ENCODE assay signal across 15 mouse cellular contexts in genomic region chr17:71088991-71089434, GRCm38 (mm10).
DNase-seq lines count a peak whose midpoint lies in the region; ATAC-seq and TF ChIP-seq lines count a peak whose summit lies in the region.
"Had no signal": no experiment of that assay in that cellular context is flagged by ENCODE, and none has a peak within 500 bp of the region (broad histone marks: within the 10 kb centered on the region; RNA-seq: fewer than 3 reads in every experiment).

No protein-coding gene starts in this region.

- H3K27ac ChIP-seq in intestine, postnatal 0 days (ENCODE audit: low read depth, low read length), result peak overlapping the region; percentile 83
- no peak overlapping the region for H3K27ac ChIP-seq in hindbrain, postnatal 0 days
- H3K27ac ChIP-seq in left cerebral cortex, adult 2 months, result no peak overlapping the region
- H3K27ac ChIP-seq: forebrain, embryonic 10.5 days; hindbrain, embryonic 10.5 days; neural tube, embryonic 13.5 days had no signal

- ATAC-seq in intestine, postnatal 0 days, result peak; percentile 48
- ATAC-seq in cerebellum, adult (ENCODE audit: insufficient number of reproducible peaks, low FRiP score, low TSS enrichment), result no peak
- no peak for ATAC-seq in hindbrain, postnatal 0 days
- ATAC-seq: activated CD4-positive, CD25-positive, alpha-beta regulatory T cell, adult 4 months had no signal

- no peaks in the 10 kb centered on the region for H3K9me3 ChIP-seq in intestine, postnatal 0 days (ENCODE audit: control insufficient read depth)
- no peaks in the 10 kb centered on the region for H3K9me3 ChIP-seq in hindbrain, postnatal 0 days (ENCODE audit: low read length)
- H3K9me3 ChIP-seq: forebrain, embryonic 10.5 days; hindbrain, embryonic 10.5 days; neural tube, embryonic 13.5 days had no signal

- H3K4me3 ChIP-seq in intestine, postnatal 0 days (ENCODE audit: low read depth, low read length), result no peak overlapping the region
- H3K4me3 ChIP-seq in hindbrain, postnatal 0 days (ENCODE audit: low read length), result no peak overlapping the region
- no peak overlapping the region for H3K4me3 ChIP-seq in left cerebral cortex, adult 2 months
- H3K4me3 ChIP-seq: forebrain, embryonic 10.5 days; hindbrain, embryonic 10.5 days; neural tube, embryonic 13.5 days had no signal

- WGBS in intestine, postnatal 0 days, result 40% methylated on average over 9 of the region's 9 CpGs
- 92% methylated on average over 9 of the region's 9 CpGs for WGBS in hindbrain, postnatal 0 days

- no peaks in the 10 kb centered on the region for H3K36me3 ChIP-seq in intestine, postnatal 0 days (ENCODE audit: control insufficient read depth, insufficient read depth)
- H3K36me3 ChIP-seq in hindbrain, postnatal 0 days (ENCODE audit: insufficient read depth, low read length), result no peaks in the 10 kb centered on the region
- H3K36me3 ChIP-seq: forebrain, embryonic 10.5 days; hindbrain, embryonic 10.5 days; neural tube, embryonic 13.5 days had no signal

- intact Hi-C loops in left cerebral cortex, adult 2 months (cut with DNase I), result no loop called here

- H3K4me1 ChIP-seq in intestine, postnatal 0 days (replicated peaks; ENCODE audit: control insufficient read depth, insufficient read depth, low read length), result no peaks in the 10 kb centered on the region; the same call in 1 of the 2 replicates
- no peaks in the 10 kb centered on the region for H3K4me1 ChIP-seq in hindbrain, postnatal 0 days (ENCODE audit: insufficient read depth, low read length)
- H3K4me1 ChIP-seq: neural tube, embryonic 13.5 days had no signal

- H3K27me3 ChIP-seq in intestine, postnatal 0 days (replicated peaks; ENCODE audit: control insufficient read depth, insufficient read depth, low read length), result no peaks in the 10 kb centered on the region
- H3K27me3 ChIP-seq in hindbrain, postnatal 0 days (ENCODE audit: insufficient read depth, low read length), result no peaks in the 10 kb centered on the region
- H3K27me3 ChIP-seq: neural tube, embryonic 13.5 days had no signal

- no peak overlapping the region for H3K9ac ChIP-seq in intestine, postnatal 0 days (ENCODE audit: low read depth, low read length)
- H3K9ac ChIP-seq in hindbrain, postnatal 0 days (replicated peaks; ENCODE audit: low read length), result no peak overlapping the region
- H3K9ac ChIP-seq: neural tube, embryonic 13.5 days had no signal

- no peak for TF ChIP-seq CTCF in intestine, postnatal 0 days (IDR thresholded peaks at IDR 0.05; ENCODE audit: low read depth)
- TF ChIP-seq CTCF in hindbrain, postnatal 0 days (IDR thresholded peaks at IDR 0.05; ENCODE audit: low read depth), result no peak
- no peak for TF ChIP-seq CTCF in left cerebral cortex, adult 2 months (IDR thresholded peaks at IDR 0.05)

- peak; percentile 21 to 66 for DNase-seq in urinary bladder, adult 18-20 months (ENCODE audit: low spot score in 2 of 2)
- DNase-seq in urinary bladder, postnatal 4 days (ENCODE audit: low spot score in 2 of 2), result no peak
- peak; percentile 60 for DNase-seq in lung, postnatal 10 days
- no peak for DNase-seq in hindbrain, postnatal 0 days (ENCODE audit: low spot score)
- no peak for DNase-seq in adrenal gland, adult 2 months
- no peak for DNase-seq in left cerebral cortex, adult 2 months (ENCODE audit: extremely low spot score in 1 of 2, low spot score in 2 of 2)
- DNase-seq: embryo, embryonic 11 days; right cerebral cortex, postnatal 4 days; thymus, adult 2 months had no signal

- H3K4me2 ChIP-seq in intestine, postnatal 0 days (replicated peaks; ENCODE audit: low read depth), result no peak overlapping the region
- H3K4me2 ChIP-seq in hindbrain, postnatal 0 days (ENCODE audit: low read depth, low read length), result no peak overlapping the region
- H3K4me2 ChIP-seq: neural tube, embryonic 13.5 days had no signal

Comparison
In these comparisons a context has a peak if more than half of its experiments do, and no peak if none do; other contexts are left out.
1. DNase-seq: peak in urinary bladder, adult 18-20 months (2 of 2) and lung, postnatal 10 days (single experiment); none in urinary bladder, postnatal 4 days (0 of 2), hindbrain, postnatal 0 days (single experiment), adrenal gland, adult 2 months (single experiment) and left cerebral cortex, adult 2 months (0 of 2).